Mouse (Mus musculus) heart, embryonic 16.5 days (tissue): ENCODE measurements at regions not wholly inside any gene's neighbourhood (a gene's known extent, or its start where the extent isn't known, plus 50 kb on each side); places are given as distances from the start of the nearest gene placed in this dataset.
A peak's percentile ranks its signal among the peaks of the same experiment; 100 is the strongest.

Experiments used
- ATAC-seq: fragments of 200-750 bp; cut with Nextera tagmentation; replicated peaks from 2 replicates; pipeline ENCODE4 v1.8.0; 2017; ENCODE audit warnings: moderate number of reproducible peaks; ENCODE audit not compliant: insufficient read depth, low FRiP score; ENCODE audit errors: extremely low read depth
- H3K27ac ChIP-seq: fragments of 300-500 bp; sonication (generic); 2 replicates; pipeline ENCODE4 v1.5.1; 2014; ENCODE audit warnings: mild to moderate bottlenecking, low read length, control low read depth, moderate library complexity
- H3K27me3 ChIP-seq: fragments of 300-500 bp; sonication (generic); 2 replicates; pipeline ENCODE4 v1.6.1; 2014; ENCODE audit warnings: low read length, mixed read lengths; ENCODE audit not compliant: control insufficient read depth, insufficient read depth
- H3K36me3 ChIP-seq: fragments of 300-500 bp; sonication (generic); 2 replicates; pipeline ENCODE4 v1.6.1; 2014; ENCODE audit not compliant: control insufficient read depth, insufficient read depth
- H3K4me1 ChIP-seq: fragments of 300-500 bp; sonication (generic); 2 replicates; pipeline ENCODE4 v1.6.1; 2014; ENCODE audit warnings: low read length, mixed read lengths; ENCODE audit not compliant: control insufficient read depth, insufficient read depth
- H3K4me2 ChIP-seq: fragments of 300-500 bp; sonication (generic); 2 replicates; pipeline ENCODE4 v1.6.1; 2014; ENCODE audit warnings: low read depth, mild to moderate bottlenecking, control low read depth, low read length
- H3K4me3 ChIP-seq: fragments of 300-500 bp; sonication (generic); 2 replicates; pipeline ENCODE4 v1.5.1; 2014; ENCODE audit warnings: mild to moderate bottlenecking, control low read depth, low read length
- H3K9ac ChIP-seq: fragments of 300-500 bp; sonication (generic); 2 replicates; pipeline ENCODE4 v1.6.1; 2014; ENCODE audit warnings: low read length, control low read depth
- H3K9me3 ChIP-seq: fragments of 300-500 bp; sonication (generic); replicated peaks from 2 replicates; pipeline ENCODE4 v1.6.1; 2016; ENCODE audit warnings: low read length; ENCODE audit not compliant: control insufficient read depth
- WGBS: fragments of 180-500 bp; shearing (Covaris S2); extraction: QIAGEN DNeasy Blood & Tissue Kit; methylation state at CpG from one replicate; pipeline ENCODE4 v1.1.7; 2014; 5-methylcytosine and 5-hydroxymethylcytosine counted together

DNA sequence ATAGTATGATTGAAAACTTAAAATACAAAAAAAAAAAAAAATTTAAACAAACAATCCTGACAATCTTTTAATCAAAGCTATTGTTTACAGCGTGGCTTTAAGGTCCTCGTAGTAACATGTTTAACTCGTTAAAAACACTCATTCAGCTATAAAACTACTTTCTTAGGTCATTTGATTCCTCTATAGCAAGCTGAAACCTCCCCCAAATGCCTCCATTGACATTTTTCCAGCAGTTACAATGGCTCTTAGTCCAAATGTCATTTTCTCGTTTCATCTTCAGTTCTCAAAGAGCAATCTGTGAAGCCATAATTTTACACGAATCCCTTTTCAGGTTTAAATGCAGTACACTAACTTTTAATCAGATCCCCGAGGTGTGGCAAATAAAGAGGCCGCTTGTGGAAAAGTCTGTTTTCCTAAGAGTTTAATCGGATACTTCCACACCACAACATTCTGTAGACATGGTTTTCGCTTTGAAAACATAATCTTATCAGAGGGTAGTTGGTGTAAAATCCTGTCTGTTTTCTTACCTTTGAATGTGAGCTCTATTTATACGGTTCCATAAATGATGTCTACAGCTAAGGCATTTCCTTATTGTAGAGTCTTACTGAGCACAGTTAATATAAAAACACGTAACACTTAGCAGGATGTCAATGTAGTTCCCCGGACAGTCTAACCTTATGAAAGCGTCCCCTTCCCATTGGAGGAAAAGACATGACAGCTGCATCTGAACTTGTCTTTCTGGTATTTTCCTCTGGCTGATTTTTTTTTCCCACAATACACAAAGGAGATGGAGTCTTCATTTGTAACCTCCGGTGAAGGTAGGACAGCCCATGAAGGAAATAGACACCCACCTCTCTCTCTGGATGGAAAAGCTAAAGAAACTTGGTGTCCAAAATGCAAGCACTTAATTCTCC lies 69.6 kb upstream of the BC052040 start:
- no peaks in the 10 kb centered on the region for H3K27me3 ChIP-seq
- no peak overlapping the region for H3K4me2 ChIP-seq
- H3K27ac ChIP-seq, result no peak overlapping the region
- 57% methylated on average over 14 of the region's 14 CpGs for WGBS
- H3K4me3 ChIP-seq, result no peak overlapping the region
- no peak overlapping the region for H3K9ac ChIP-seq
- no peaks in the 10 kb centered on the region for H3K36me3 ChIP-seq
- ATAC-seq, result no peak
- peaks cover 6% of the 10 kb centered on the region; the same call in 1 of the 2 replicates for H3K4me1 ChIP-seq
- no peaks in the 10 kb centered on the region for H3K9me3 ChIP-seq

DNA sequence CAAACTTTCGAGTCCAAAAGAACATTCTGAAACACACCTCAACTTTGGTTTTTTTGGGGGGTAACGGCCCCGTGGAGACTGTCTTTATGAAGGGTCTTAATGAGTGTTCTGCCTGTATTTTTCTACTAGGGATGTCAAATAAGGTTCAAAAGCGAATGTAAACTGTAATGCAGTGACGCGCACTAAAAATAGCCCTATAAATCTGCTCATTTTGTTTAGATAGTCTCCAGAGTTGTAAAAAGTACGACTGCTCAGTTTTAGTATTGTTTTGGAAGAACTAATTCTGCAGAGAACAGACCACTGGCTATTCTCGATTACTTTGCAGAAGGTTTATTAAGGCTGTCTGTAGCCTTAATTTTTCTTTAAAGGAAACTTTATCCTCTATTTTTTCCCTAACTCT lies 68.6 kb upstream of the BC052040 start:
- H3K4me1 ChIP-seq, result peaks cover 6% of the 10 kb centered on the region; the same call in 1 of the 2 replicates
- no peak overlapping the region for H3K4me2 ChIP-seq
- H3K27me3 ChIP-seq, result no peaks in the 10 kb centered on the region
- H3K9me3 ChIP-seq, result no peaks in the 10 kb centered on the region
- no peaks in the 10 kb centered on the region for H3K36me3 ChIP-seq
- no peak overlapping the region for H3K9ac ChIP-seq
- no peak overlapping the region for H3K4me3 ChIP-seq
- WGBS, result 65% methylated on average over 8 of the region's 8 CpGs
- no peak for ATAC-seq
- no peak overlapping the region for H3K27ac ChIP-seq

DNA sequence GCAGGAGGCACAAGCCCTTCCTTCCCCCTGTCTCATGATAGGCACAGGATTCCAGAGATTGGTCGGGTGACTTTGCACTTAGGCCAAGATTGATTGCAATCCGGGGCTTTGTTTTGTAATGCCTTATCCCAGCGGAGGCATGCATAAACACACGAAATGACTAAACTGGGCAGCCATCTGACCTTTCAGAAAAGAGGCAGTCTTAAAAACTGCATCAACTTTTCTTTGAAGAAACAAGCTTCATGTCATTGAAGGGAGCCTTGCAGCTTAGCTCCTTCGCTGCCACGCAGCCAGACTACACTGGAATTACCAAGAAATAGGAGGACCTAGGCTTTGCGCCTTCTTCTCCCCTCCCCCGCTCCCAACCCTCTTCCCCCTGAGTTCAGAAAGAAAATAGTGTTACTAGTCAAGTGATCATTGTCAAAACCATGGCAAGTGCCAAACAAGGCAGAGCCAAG lies 67.7 kb upstream of the BC052040 start:
- Histone ChIP-seq H3K9me3 (no peaks in the 10 kb centered on the region), H3K27ac (peak overlapping the region; percentile 23; the same call in 1 of the 2 replicates), H3K4me3 (no peak overlapping the region), H3K4me2 (peak overlapping the region; percentile 18; the same call in 1 of the 2 replicates), H3K4me1 (peaks cover 6% of the 10 kb centered on the region; the same call in 1 of the 2 replicates), H3K9ac (peak overlapping the region; percentile 15; the same call in 1 of the 2 replicates), H3K36me3 (no peaks in the 10 kb centered on the region), H3K27me3 (no peaks in the 10 kb centered on the region)
- 27% methylated on average over 8 of the region's 8 CpGs for WGBS
- no peak for ATAC-seq

DNA sequence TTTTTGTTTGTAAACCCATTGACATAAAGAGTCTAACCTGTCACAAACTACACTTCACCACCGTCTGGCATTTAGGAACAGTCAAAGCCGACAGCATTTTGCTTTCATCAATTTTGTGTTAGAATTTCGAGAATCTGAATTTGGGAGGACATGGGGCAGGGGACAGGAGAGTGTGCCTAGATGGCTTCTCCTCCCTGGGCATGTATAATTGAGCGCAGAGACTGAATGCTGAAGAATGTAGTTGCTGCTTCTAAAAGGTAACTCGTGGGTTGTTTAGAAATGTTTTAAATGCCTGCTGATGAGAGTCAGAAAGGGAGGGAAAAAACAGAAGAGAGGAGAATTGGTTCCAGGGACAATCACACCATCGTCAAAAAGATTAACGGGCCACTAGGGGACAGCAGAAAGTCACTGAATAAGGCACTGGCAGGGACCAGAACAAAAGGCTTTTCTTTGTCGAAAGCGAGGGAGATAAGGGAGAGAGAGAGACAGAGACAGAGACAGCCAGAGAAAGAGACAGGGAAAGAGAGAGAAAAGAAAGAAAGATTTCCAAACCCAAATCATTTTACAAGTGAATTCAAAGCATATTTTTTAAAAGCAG lies 66.6 kb upstream of the BC052040 start:
- peaks cover 6% of the 10 kb centered on the region; the same call in 1 of the 2 replicates for H3K4me1 ChIP-seq
- no peaks in the 10 kb centered on the region for H3K27me3 ChIP-seq
- H3K4me3 ChIP-seq, result no peak overlapping the region
- no peak; the same call in 1 of the 2 replicates for ATAC-seq
- H3K27ac ChIP-seq, result no peak overlapping the region
- no peak overlapping the region; the same call in 1 of the 2 replicates for H3K4me2 ChIP-seq
- no peaks in the 10 kb centered on the region for H3K9me3 ChIP-seq
- H3K36me3 ChIP-seq, result no peaks in the 10 kb centered on the region
- WGBS, result 14% methylated on average over 9 of the region's 9 CpGs
- H3K9ac ChIP-seq, result no peak overlapping the region

DNA sequence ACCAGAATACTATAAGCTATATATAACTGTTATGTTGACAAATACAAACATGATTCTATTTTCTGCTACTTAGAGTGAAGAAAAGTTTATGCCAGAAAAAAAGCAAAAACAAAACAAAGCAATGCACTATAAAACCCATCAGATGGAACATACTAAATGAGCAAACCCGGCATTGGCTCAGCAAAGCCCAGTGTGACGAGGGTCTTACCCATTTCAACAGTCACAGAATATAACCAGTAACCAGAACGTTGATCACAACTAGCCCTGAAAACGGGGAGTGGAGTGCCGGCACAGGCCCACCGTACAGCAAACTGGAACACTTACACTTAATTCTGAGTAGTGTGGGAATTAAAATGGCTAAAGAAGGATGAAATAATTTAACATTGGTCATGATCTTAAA lies 66.0 kb upstream of the BC052040 start:
- WGBS, result 77% methylated on average over 6 of the region's 6 CpGs
- ATAC-seq, result no peak
- H3K9me3 ChIP-seq, result no peaks in the 10 kb centered on the region
- H3K27ac ChIP-seq, result no peak overlapping the region
- no peak overlapping the region for H3K9ac ChIP-seq
- no peaks in the 10 kb centered on the region for H3K27me3 ChIP-seq
- no peak overlapping the region for H3K4me3 ChIP-seq
- H3K36me3 ChIP-seq, result no peaks in the 10 kb centered on the region
- peaks cover 6% of the 10 kb centered on the region; the same call in 1 of the 2 replicates for H3K4me1 ChIP-seq
- no peak overlapping the region for H3K4me2 ChIP-seq

DNA sequence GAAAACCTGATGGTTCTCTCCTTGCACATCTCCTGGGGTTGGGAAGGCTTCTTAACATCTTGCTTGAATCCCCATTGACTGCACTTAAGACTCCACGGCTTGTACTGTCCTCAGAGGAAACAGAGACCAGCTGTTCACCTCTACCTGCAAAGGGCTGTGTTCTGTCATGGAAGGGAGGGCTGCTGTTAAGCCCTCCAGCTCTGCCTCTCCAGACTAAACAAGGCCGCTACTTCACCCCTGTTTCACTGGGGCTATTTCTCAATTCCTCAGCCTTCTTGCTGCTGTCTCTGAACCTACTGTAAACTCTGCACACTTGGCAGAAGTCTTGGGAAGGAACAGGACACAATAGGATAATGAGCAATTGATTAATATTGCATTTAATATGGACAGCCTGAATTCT lies 64.7 kb upstream of the BC052040 start:
- Histone ChIP-seq H3K9ac (no peak overlapping the region), H3K27ac (no peak overlapping the region), H3K9me3 (no peaks in the 10 kb centered on the region), H3K4me2 (no peak overlapping the region), H3K36me3 (no peaks in the 10 kb centered on the region), H3K4me3 (no peak overlapping the region), H3K27me3 (no peaks in the 10 kb centered on the region), H3K4me1 (peaks cover 6% of the 10 kb centered on the region; the same call in 1 of the 2 replicates)
- no peak for ATAC-seq
- 59% methylated on average over 2 of the region's 2 CpGs for WGBS

DNA sequence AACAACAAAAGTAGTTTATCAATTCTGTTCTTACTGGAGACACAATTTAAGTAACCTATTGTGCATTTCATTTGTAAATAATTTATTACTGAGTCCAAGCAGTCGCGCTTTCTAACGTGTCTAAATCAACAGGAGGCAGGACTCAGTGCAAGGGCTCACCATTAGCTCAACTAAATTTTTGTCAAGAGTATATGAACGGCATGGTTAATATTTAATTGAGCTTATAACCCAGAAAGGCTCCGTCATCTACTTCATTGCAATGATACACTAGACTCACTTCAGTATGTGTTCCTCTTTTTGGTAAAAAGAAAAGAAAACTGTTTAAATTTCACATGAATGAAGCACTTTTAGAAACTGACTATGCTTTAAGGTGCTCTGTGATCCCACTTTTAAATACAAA lies 61.5 kb upstream of the BC052040 start:
- no peak for ATAC-seq
- no peaks in the 10 kb centered on the region for H3K36me3 ChIP-seq
- no peak overlapping the region for H3K4me3 ChIP-seq
- WGBS, result 85% methylated on average over 5 of the region's 5 CpGs
- no peaks in the 10 kb centered on the region for H3K9me3 ChIP-seq
- H3K27me3 ChIP-seq, result no peaks in the 10 kb centered on the region
- H3K27ac ChIP-seq, result no peak overlapping the region
- H3K4me2 ChIP-seq, result no peak overlapping the region
- H3K9ac ChIP-seq, result no peak overlapping the region
- H3K4me1 ChIP-seq, result no peaks in the 10 kb centered on the region

DNA sequence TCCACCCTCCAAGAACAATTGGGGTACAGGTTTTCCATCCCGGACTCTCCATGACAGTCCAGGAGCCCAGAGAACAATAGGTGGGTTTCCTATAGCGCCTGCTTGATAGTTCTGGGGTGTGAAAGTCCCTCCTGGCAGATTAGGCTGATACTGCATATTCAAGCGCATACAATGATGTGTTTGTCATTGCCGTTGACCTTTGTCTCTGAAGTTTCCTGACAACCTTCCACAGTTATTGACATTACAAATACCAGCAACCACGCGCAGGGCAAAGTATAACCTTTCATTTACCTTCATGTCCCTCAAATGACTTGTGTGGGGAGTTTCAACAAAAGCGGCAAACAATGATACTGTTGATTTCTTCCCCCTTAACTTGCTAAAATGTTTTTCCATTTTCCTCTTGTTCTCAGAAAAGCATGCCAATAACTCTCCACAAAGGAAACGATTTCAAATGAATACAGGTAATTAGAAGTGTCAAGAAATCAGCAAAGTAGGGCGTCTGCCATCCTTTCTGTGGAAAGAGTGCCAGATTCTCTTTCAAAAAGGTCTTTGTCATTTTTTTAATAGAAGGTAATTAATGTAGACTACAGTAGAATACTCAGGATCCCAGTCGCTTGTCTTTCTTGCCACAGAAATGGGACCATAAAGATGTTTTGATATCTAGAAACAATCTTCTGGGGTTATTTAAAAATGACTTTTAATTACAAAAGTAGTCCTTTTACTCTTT lies 60.9 kb upstream of the BC052040 start:
- H3K9me3 ChIP-seq, result no peaks in the 10 kb centered on the region
- H3K27ac ChIP-seq, result no peak overlapping the region
- no peak for ATAC-seq
- H3K4me1 ChIP-seq, result no peaks in the 10 kb centered on the region
- 64% methylated on average over 10 of the region's 10 CpGs for whole genome bisulfite sequencing
- H3K27me3 ChIP-seq, result no peaks in the 10 kb centered on the region
- H3K4me3 ChIP-seq, result no peak overlapping the region
- H3K36me3 ChIP-seq, result no peaks in the 10 kb centered on the region
- no peak overlapping the region for H3K9ac ChIP-seq
- no peak overlapping the region for H3K4me2 ChIP-seq
